Mouse (Mus musculus): Measurements from ENCODE around the gene Mybphl. TPM values are rescaled to one million over a fixed set of nuclear protein-coding genes. Genes with fewer than 3 reads are reported as not detected.

The Mybphl gene
- polyA plus RNA-seq, 1 experiment from 2014 or later: 0.15 TPM

GRCm38 (mm10) chr3:108414857-108415830 is 50.4 kb downstream of the Mybphl start, which contains the start of gene Celsr2:
Gene Celsr2, minus strand, starts transcription at chr3:108415552.
- H3K4me1 ChIP-seq: peaks cover 49% of the 10 kb centered on the region
- peak within 1 kb of the TSS; percentile 97 for H3K9ac ChIP-seq
- peak within 1 kb of the TSS; percentile 93 for H3K4me2 ChIP-seq
- peak; percentile 44 for ATAC-seq (ENCODE audit: low FRiP score)
- peaks cover 29% of the 10 kb centered on the region for H3K36me3 ChIP-seq (replicated peaks)
- peak within 1 kb of the TSS; percentile 96 for H3K4me3 ChIP-seq (replicated peaks)
- H3K9me3 ChIP-seq: peaks cover 24% of the 10 kb centered on the region
- 4% methylated on average over 65 of the region's 67 CpGs for WGBS
- H3K27ac ChIP-seq: peak within 1 kb of the TSS; percentile 94
- H3K27me3 ChIP-seq: peaks cover 14% of the 10 kb centered on the region

GRCm38 (mm10) chr3:108415831-108416223 is 51.1 kb downstream of the Mybphl start:
- Histone ChIP-seq H3K9me3 (peaks cover 24% of the 10 kb centered on the region), H3K4me3 (replicated peaks) (peak overlapping the region; percentile 96), H3K27ac (peak overlapping the region; percentile 94), H3K9ac (peak overlapping the region; percentile 97), H3K27me3 (peaks cover 14% of the 10 kb centered on the region), H3K36me3 (replicated peaks) (peaks cover 29% of the 10 kb centered on the region), H3K4me1 (peaks cover 42% of the 10 kb centered on the region), H3K4me2 (peak overlapping the region; percentile 93)
- peak; percentile 90 for ATAC-seq (ENCODE audit: low FRiP score)
- whole genome bisulfite sequencing: under 1% methylated on average over 48 of the region's 48 CpGs

DNA sequence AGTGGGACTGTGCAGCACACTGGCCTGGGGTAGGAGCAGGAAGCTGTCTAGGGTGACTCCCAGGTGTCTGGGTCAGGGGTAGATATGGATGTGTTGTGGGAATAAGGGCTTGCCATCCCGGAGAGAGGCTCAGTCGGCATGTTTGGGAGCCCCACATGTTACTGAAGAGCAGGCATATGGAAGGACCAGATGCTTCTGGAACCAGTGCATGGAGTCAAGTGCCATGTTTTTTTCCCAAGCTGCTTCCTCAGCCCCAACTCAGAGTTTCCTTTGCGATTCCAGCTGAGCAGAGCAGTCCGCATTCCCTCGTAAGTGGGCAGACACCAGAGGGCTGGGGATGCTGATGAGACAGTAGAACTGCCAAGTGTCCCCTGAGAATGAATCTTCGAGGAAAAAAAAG is 58.3 kb downstream of the Mybphl start:
- Histone ChIP-seq H3K9ac (peak overlapping the region; percentile 33; the same call in 1 of the 2 replicates), H3K4me1 (peaks cover 48% of the 10 kb centered on the region)

GRCm38 (mm10) chr3:108423844-108424801 is 59.4 kb downstream of the Mybphl start:
- H3K36me3 ChIP-seq (replicated peaks): peaks cover 43% of the 10 kb centered on the region
- H3K4me3 ChIP-seq (replicated peaks): peak overlapping the region; percentile 14
- H3K9ac ChIP-seq: peak overlapping the region; percentile 33; the same call in 1 of the 2 replicates
- ATAC-seq (ENCODE audit: low FRiP score): peak; percentile 73
- H3K4me2 ChIP-seq: peak overlapping the region; percentile 51
- H3K27me3 ChIP-seq: no peaks in the 10 kb centered on the region
- 19% methylated on average over 11 of the region's 11 CpGs for WGBS
- peaks cover 46% of the 10 kb centered on the region for H3K4me1 ChIP-seq
- no peaks in the 10 kb centered on the region for H3K9me3 ChIP-seq
- peak overlapping the region; percentile 71 for H3K27ac ChIP-seq

More for the DNA sequence above, 58.3 kb downstream of the Mybphl start:
- Histone ChIP-seq H3K27ac (peak overlapping the region; percentile 36; the same call in 1 of the 2 replicates), H3K27me3 (no peaks in the 10 kb centered on the region), H3K9me3 (no peaks in the 10 kb centered on the region), H3K36me3 (replicated peaks) (peaks cover 32% of the 10 kb centered on the region), H3K4me3 (replicated peaks) (no peak overlapping the region), H3K4me2 (no peak overlapping the region)
- no peak for ATAC-seq (ENCODE audit: low FRiP score)
- WGBS: 52% methylated on average over 6 of the region's 6 CpGs

- Histone ChIP-seq H3K27me3 (no peaks in the 10 kb centered on the region), H3K4me1 (peaks cover 46% of the 10 kb centered on the region), H3K9ac (no peak overlapping the region; the same call in 1 of the 2 replicates), H3K27ac (peak overlapping the region; percentile 71), H3K36me3 (replicated peaks) (peaks cover 53% of the 10 kb centered on the region), H3K4me2 (no peak overlapping the region), H3K4me3 (replicated peaks) (no peak overlapping the region), H3K9me3 (no peaks in the 10 kb centered on the region)
- no peak for ATAC-seq (ENCODE audit: low FRiP score)
- 51% methylated on average over 7 of the region's 7 CpGs for WGBS
Measured at GRCm38 (mm10) chr3:108424944-108425623, 60.4 kb downstream of the Mybphl start.

GRCm38 (mm10) chr3:108425624-108426018 is 60.9 kb downstream of the Mybphl start:
- WGBS: 70% methylated on average over 6 of the region's 6 CpGs
- Histone ChIP-seq H3K27me3 (no peaks in the 10 kb centered on the region), H3K4me3 (replicated peaks) (no peak overlapping the region), H3K27ac (peak overlapping the region; percentile 71), H3K4me1 (peaks cover 46% of the 10 kb centered on the region), H3K36me3 (replicated peaks) (peaks cover 58% of the 10 kb centered on the region), H3K9ac (no peak overlapping the region; the same call in 1 of the 2 replicates), H3K4me2 (no peak overlapping the region), H3K9me3 (no peaks in the 10 kb centered on the region)
- no peak for ATAC-seq (ENCODE audit: low FRiP score)

Other genes with a start within 250 kb of the Mybphl start
- 198 and 205 TPM in 2 replicates for gene Gnai3, start 218.8 kb upstream of the Mybphl start, polyA plus RNA-seq (2016; fragmentation: Nextera tagmentation; extraction: Ambion mirVana)
- gene Gpr61, start 210.0 kb upstream of the Mybphl start, polyA plus RNA-seq (2016; fragmentation: Nextera tagmentation; extraction: Ambion mirVana): 0.44 and 0.63 TPM in 2 replicates
- 7.5 and 8.9 TPM in 2 replicates for gene Amigo1, start 178.6 kb upstream of the Mybphl start, polyA plus RNA-seq (2016; fragmentation: Nextera tagmentation; extraction: Ambion mirVana)
- gene Cyb561d1, start 163.7 kb upstream of the Mybphl start, polyA plus RNA-seq (2016; fragmentation: Nextera tagmentation; extraction: Ambion mirVana): 4.3 and 5.6 TPM in 2 replicates
- 24.0 and 28.1 TPM in 2 replicates for gene Atxn7l2, start 154.0 kb upstream of the Mybphl start, polyA plus RNA-seq (2016; fragmentation: Nextera tagmentation; extraction: Ambion mirVana)
- gene Sypl2, start 138.3 kb upstream of the Mybphl start, polyA plus RNA-seq (2016; fragmentation: Nextera tagmentation; extraction: Ambion mirVana): 2.6 and 2.8 TPM in 2 replicates
- 229 and 241 TPM in 2 replicates for gene Psma5, start 108.0 kb upstream of the Mybphl start, polyA plus RNA-seq (2016; fragmentation: Nextera tagmentation; extraction: Ambion mirVana)
- 23.3 and 30.8 TPM in 2 replicates for gene Sort1, start 80.8 kb upstream of the Mybphl start, polyA plus RNA-seq (2016; fragmentation: Nextera tagmentation; extraction: Ambion mirVana)
- 82.6 and 83.1 TPM in 2 replicates for gene Psrc1, start 18.9 kb downstream of the Mybphl start, polyA plus RNA-seq (2016; fragmentation: Nextera tagmentation; extraction: Ambion mirVana)
- gene Celsr2, start 50.6 kb downstream of the Mybphl start, polyA plus RNA-seq (2016; fragmentation: Nextera tagmentation; extraction: Ambion mirVana): 60.4 and 61.3 TPM in 2 replicates
- 186 and 205 TPM in 2 replicates for gene Sars, start 80.3 kb downstream of the Mybphl start, polyA plus RNA-seq (2016; fragmentation: Nextera tagmentation; extraction: Ambion mirVana)
- gene 1700013F07Rik, start 169.2 kb downstream of the Mybphl start, polyA plus RNA-seq (2016; fragmentation: Nextera tagmentation; extraction: Ambion mirVana): 0.76 and 1.2 TPM in 2 replicates
- 3.7 and 5.9 TPM in 2 replicates for gene 5330417C22Rik, start 171.6 kb downstream of the Mybphl start, polyA plus RNA-seq (2016; fragmentation: Nextera tagmentation; extraction: Ambion mirVana)
- gene Tmem167b, start 197.6 kb downstream of the Mybphl start, polyA plus RNA-seq (2016; fragmentation: Nextera tagmentation; extraction: Ambion mirVana): 59.4 and 65.8 TPM in 2 replicates
- 55.7 and 58.5 TPM in 2 replicates for gene Taf13, start 206.8 kb downstream of the Mybphl start, polyA plus RNA-seq (2016; fragmentation: Nextera tagmentation; extraction: Ambion mirVana)
- gene Wdr47, start 226.4 kb downstream of the Mybphl start, polyA plus RNA-seq (2016; fragmentation: Nextera tagmentation; extraction: Ambion mirVana): 51.1 and 55.9 TPM in 2 replicates

Measured in forebrain, embryonic 12.5 days (tissue).